Mouse (Mus musculus) hindbrain, postnatal 0 days (tissue): ENCODE results near the gene Herpud2. TPM values are rescaled to one million over a fixed set of nuclear protein-coding genes. Genes with fewer than 3 reads are reported as not detected.

ENCODE experiments used
- ATAC-seq: fragments of 200-750 bp; cut with Nextera tagmentation; 2 replicates; pipeline ENCODE4 v1.8.0; 2017; ENCODE audit warnings: mild to moderate bottlenecking, moderate TSS enrichment, moderate library complexity
- DNase-seq: peaks from one replicate; pipeline ENCODE4 v3.0.0-alpha.2; 2015; ENCODE audit warnings: low spot score
- H3K27ac ChIP-seq: fragments of 300-500 bp; sonication (generic); 2 replicates; pipeline ENCODE4 v1.5.1; 2014; ENCODE audit warnings: mild to moderate bottlenecking
- H3K27me3 ChIP-seq: fragments of 300-500 bp; sonication (generic); 2 replicates; pipeline ENCODE4 v1.6.1; 2014; ENCODE audit warnings: low read length, mixed read lengths; ENCODE audit not compliant: insufficient read depth
- H3K36me3 ChIP-seq: fragments of 300-500 bp; sonication (generic); 2 replicates; pipeline ENCODE4 v1.6.1; 2014; ENCODE audit warnings: low read length, mixed read lengths; ENCODE audit not compliant: insufficient read depth
- H3K4me1 ChIP-seq: fragments of 300-500 bp; sonication (generic); 2 replicates; pipeline ENCODE4 v1.6.1; 2014; ENCODE audit warnings: antibody characterized with exemption, low read length, mixed read lengths; ENCODE audit not compliant: insufficient read depth
- H3K4me2 ChIP-seq: fragments of 300-500 bp; sonication (generic); 2 replicates; pipeline ENCODE4 v1.6.1; 2014; ENCODE audit warnings: low read depth, mild to moderate bottlenecking, low read length, moderate library complexity, mixed read lengths
- H3K4me3 ChIP-seq: fragments of 300-500 bp; sonication (generic); 2 replicates; pipeline ENCODE4 v1.5.1; 2014; ENCODE audit warnings: low read length
- H3K9ac ChIP-seq: fragments of 300-500 bp; sonication (generic); replicated peaks from 2 replicates; pipeline ENCODE4 v1.6.1; 2014; ENCODE audit warnings: mild to moderate bottlenecking, low read length, moderate library complexity, mixed read lengths
- H3K9me3 ChIP-seq: fragments of 300-500 bp; sonication (generic); 2 replicates; pipeline ENCODE4 v1.6.1; 2016; ENCODE audit warnings: low read length, mixed read lengths
- CTCF ChIP-seq: IDR thresholded peaks from 2 replicates; pipeline ENCODE4 v1.5.1; 2016; ENCODE audit warnings: antibody characterized with exemption, control low read depth, low read depth
- WGBS: fragments of 180-500 bp; shearing (Covaris S2); extraction: QIAGEN DNeasy Blood & Tissue Kit; methylation state at CpG from one replicate; pipeline ENCODE4 v1.1.7; 2014; 5-methylcytosine and 5-hydroxymethylcytosine counted together
- polyA plus RNA-seq: library from polyadenylated mRNA; unstranded; fragments of >200 nt; fragmentation: Nextera tagmentation; extraction: Ambion mirVana; gene quantifications from 2 replicates; pipeline ENCODE4 v1.2.1, GENCODE M21; 2015
- total RNA-seq: library from RNA; depleted of rRNA; stranded (reverse); fragments of >200 nt; gene quantifications from 2 replicates; pipeline ENCODE4 v1.2.3, GENCODE M21; 2014

Herpud2 gene
- total and polyA plus RNA-seq, 2 experiments from 2014 or later, result 18.3 to 27.9 TPM

DNA sequence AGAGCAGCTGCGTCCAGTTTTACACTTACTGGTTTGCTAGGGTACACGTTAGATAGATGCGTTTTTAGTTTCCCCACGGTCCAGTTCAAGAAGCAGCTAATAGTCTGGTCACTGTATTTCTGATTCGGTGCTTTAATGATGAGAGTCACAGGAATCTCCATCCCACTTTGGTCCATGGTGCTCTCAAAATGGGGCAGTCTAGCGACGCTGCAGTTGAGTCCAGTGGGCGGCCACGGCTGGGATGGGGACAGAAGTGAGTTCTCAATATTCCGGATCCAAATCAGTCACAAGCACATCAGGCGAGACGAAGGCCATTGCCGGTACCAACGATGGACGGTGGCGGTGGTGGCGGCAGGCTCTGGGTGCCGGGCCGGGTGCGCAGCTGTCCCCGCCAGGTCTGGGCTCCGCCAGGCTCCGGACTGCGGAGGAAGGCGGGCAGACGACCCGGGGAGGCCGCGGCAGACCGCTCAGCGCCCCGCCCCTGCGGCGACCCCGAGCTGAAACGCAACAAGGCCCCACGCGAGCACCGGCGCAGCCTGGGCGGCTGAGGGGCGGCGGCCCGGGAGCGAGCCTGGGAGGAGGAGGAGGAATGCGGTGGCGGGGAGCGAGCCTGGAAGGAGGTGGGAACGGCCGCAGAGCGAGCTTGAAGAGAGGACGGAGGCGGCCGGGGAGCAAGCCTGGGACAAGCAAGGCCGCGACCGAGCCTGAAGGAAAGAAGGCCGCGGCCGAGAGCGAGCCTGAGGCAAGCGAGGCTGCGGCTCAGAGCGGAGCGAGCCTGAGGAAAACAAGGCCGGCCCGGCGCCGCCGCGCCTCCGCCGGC is 619 bp downstream of the Herpud2 start:
- H3K4me2 ChIP-seq, result peak overlapping the region; percentile 96
- peaks cover 17% of the 10 kb centered on the region for H3K4me1 ChIP-seq
- H3K9me3 ChIP-seq, result no peaks in the 10 kb centered on the region
- no peaks in the 10 kb centered on the region for H3K27me3 ChIP-seq
- TF ChIP-seq CTCF, result no peak
- ATAC-seq (peak; percentile 0), DNase-seq (peak; percentile 42)
- peak overlapping the region; percentile 98 for H3K9ac ChIP-seq
- peak overlapping the region; percentile 89 for H3K4me3 ChIP-seq
- H3K27ac ChIP-seq, result peak overlapping the region; percentile 99
- WGBS, result 1% methylated on average over 68 of the region's 73 CpGs
- H3K36me3 ChIP-seq, result no peaks in the 10 kb centered on the region

DNA sequence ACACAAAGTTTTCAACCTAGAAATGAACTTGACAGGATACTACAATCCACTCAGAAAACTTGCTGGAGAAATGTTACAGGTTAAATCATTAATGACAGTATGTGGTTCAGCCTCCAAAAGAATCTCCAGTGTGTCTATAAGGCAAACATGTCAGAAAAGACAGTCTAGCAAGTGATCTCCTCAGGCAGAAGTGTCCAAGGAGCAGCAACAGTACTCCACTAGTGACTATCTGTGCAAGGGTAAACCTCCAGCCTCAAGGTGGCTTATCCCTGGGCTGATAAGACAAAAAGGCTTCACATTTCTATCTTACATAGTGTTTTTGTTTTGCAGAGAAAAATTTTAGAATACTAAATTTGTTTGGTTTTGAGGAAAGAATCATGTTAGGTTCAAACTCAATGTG is 2.9 kb downstream of the Herpud2 start:
- H3K4me3 ChIP-seq, result peak overlapping the region; percentile 23
- H3K9me3 ChIP-seq, result no peaks in the 10 kb centered on the region
- no peak for ATAC-seq
- no peak overlapping the region for H3K9ac ChIP-seq
- H3K36me3 ChIP-seq, result no peaks in the 10 kb centered on the region
- DNase-seq, result no peak
- H3K4me1 ChIP-seq, result peaks cover 17% of the 10 kb centered on the region
- H3K4me2 ChIP-seq, result peak overlapping the region; percentile 96
- H3K27me3 ChIP-seq, result no peaks in the 10 kb centered on the region
- no peak for TF ChIP-seq CTCF
- no peak overlapping the region for H3K27ac ChIP-seq

- Histone ChIP-seq H3K27ac (no peak overlapping the region), H3K4me3 (no peak overlapping the region), H3K9ac (no peak overlapping the region), H3K9me3 (no peaks in the 10 kb centered on the region), H3K4me2 (no peak overlapping the region), H3K36me3 (no peaks in the 10 kb centered on the region), H3K27me3 (no peaks in the 10 kb centered on the region), H3K4me1 (peaks cover 14% of the 10 kb centered on the region)
- ATAC-seq (no peak), DNase-seq (no peak)
- 87% methylated on average over 1 of the region's 1 CpGs for WGBS
- TF ChIP-seq CTCF, result no peak
These were observed 5.7 kb downstream of the Herpud2 start for GRCm38 (mm10) chr9:25145925-25146324.

GRCm38 (mm10) chr9:25143950-25144349 is 7.7 kb downstream of the Herpud2 start:
- no peak overlapping the region for H3K4me3 ChIP-seq
- TF ChIP-seq CTCF, result no peak

DNA sequence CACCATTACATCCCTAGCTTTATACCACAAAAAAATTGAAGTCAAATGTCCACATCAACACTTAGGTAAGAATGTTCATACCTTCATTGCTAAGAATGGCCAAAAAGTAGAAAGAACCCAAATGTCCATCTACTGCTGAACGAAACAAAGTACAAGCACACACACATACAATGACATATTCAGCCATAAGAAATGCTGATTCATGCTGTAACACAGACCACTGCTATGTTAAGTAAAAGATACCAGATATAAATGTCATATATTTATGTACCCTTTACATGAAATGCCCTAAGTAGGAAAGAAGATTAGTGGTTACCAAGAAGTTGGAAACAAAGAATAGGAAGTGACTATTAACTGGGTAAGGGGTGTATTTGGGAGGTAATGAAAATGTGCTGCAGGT is 8.6 kb downstream of the Herpud2 start:
- Histone ChIP-seq H3K36me3 (no peaks in the 10 kb centered on the region), H3K4me3 (no peak overlapping the region), H3K4me1 (no peaks in the 10 kb centered on the region), H3K27ac (no peak overlapping the region), H3K4me2 (no peak overlapping the region), H3K27me3 (no peaks in the 10 kb centered on the region), H3K9ac (no peak overlapping the region), H3K9me3 (no peaks in the 10 kb centered on the region)
- 93% methylated on average over 1 of the region's 1 CpGs for WGBS
- no peak for DNase-seq
- ATAC-seq, result no peak
- TF ChIP-seq CTCF, result no peak

More at GRCm38 (mm10) chr9:25143950-25144349, 7.7 kb downstream of the Herpud2 start:
- Histone ChIP-seq H3K9ac (no peak overlapping the region), H3K27ac (no peak overlapping the region), H3K4me2 (no peak overlapping the region), H3K36me3 (no peaks in the 10 kb centered on the region), H3K27me3 (no peaks in the 10 kb centered on the region), H3K4me1 (peaks cover 9% of the 10 kb centered on the region), H3K9me3 (no peaks in the 10 kb centered on the region)
- DNase-seq (no peak), ATAC-seq (no peak)

DNA sequence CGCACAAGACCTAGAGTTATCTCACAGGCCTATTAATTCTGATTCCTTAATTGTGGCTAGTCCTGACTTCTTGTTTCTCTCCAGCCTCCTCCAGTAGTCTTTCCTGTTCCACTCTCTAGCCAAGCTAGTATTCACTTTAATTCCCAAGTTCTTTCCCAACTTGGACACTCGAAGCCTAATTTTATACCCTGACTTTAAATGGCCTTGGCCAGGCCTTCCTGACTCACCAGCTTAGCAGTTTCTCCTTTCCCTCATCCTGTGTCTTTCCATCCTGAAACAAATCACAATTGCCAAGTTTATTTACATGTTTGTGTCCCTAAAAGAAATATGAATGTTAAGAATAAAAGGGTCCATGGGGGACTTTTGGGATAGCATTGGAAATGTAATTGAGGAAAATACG is 9.6 kb downstream of the Herpud2 start:
- ATAC-seq, result no peak

GRCm38 (mm10) chr9:25140330-25140729 is 11.3 kb downstream of the Herpud2 start:
- 81% methylated on average over 1 of the region's 1 CpGs for WGBS
- H3K27ac ChIP-seq, result no peak overlapping the region
- no peaks in the 10 kb centered on the region for H3K4me1 ChIP-seq
- TF ChIP-seq CTCF, result no peak
- ATAC-seq, result no peak
- no peak overlapping the region for H3K4me2 ChIP-seq
- no peaks in the 10 kb centered on the region for H3K9me3 ChIP-seq
- H3K9ac ChIP-seq, result no peak overlapping the region
- DNase-seq, result no peak
- no peaks in the 10 kb centered on the region for H3K36me3 ChIP-seq
- no peaks in the 10 kb centered on the region for H3K27me3 ChIP-seq
- H3K4me3 ChIP-seq, result no peak overlapping the region

More for the DNA sequence above, 9.6 kb downstream of the Herpud2 start:
- H3K4me1 ChIP-seq, result no peaks in the 10 kb centered on the region
- no peak overlapping the region for H3K4me3 ChIP-seq
- no peak overlapping the region for H3K9ac ChIP-seq
- H3K9me3 ChIP-seq, result no peaks in the 10 kb centered on the region
- no peak overlapping the region for H3K4me2 ChIP-seq
- H3K27me3 ChIP-seq, result no peaks in the 10 kb centered on the region
- 94% methylated on average over 3 of the region's 3 CpGs for WGBS
- no peak for DNase-seq
- no peak for TF ChIP-seq CTCF
- H3K27ac ChIP-seq, result no peak overlapping the region
- no peaks in the 10 kb centered on the region for H3K36me3 ChIP-seq
